Mouse (Mus musculus) heart, embryonic 12.5 days (tissue): ENCODE measurements around the gene Tln2. TPM values are rescaled to one million over a fixed set of nuclear protein-coding genes. Genes with fewer than 3 reads are reported as not detected.

Source experiments
- ATAC-seq: fragments of 200-750 bp; cut with Nextera tagmentation; 2 replicates; pipeline ENCODE4 v1.8.0; 2017; ENCODE audit warnings: moderate TSS enrichment, moderate library complexity; ENCODE audit not compliant: insufficient number of reproducible peaks, low FRiP score
- H3K27ac ChIP-seq: fragments of 300-500 bp; sonication (generic); 2 replicates; pipeline ENCODE4 v1.5.1; 2016; ENCODE audit warnings: mild to moderate bottlenecking, moderate library complexity; ENCODE audit not compliant: poor library complexity, severe bottlenecking
- H3K27me3 ChIP-seq: fragments of 300-500 bp; sonication (generic); replicated peaks from 2 replicates; pipeline ENCODE4 v1.6.1; 2016; ENCODE audit warnings: mild to moderate bottlenecking, moderate library complexity
- H3K36me3 ChIP-seq: fragments of 300-500 bp; sonication (generic); 2 replicates; pipeline ENCODE4 v1.6.1; 2016; ENCODE audit warnings: mild to moderate bottlenecking, moderate library complexity
- H3K4me1 ChIP-seq: fragments of 300-500 bp; sonication (generic); replicated peaks from 2 replicates; pipeline ENCODE4 v1.6.1; 2016; ENCODE audit warnings: mild to moderate bottlenecking
- H3K4me2 ChIP-seq: fragments of 300-500 bp; sonication (generic); 2 replicates; pipeline ENCODE4 v1.6.1; 2016; ENCODE audit warnings: mild to moderate bottlenecking, moderate library complexity
- H3K4me3 ChIP-seq: fragments of 300-500 bp; sonication (generic); 2 replicates; pipeline ENCODE4 v1.5.1; 2016; ENCODE audit warnings: mild to moderate bottlenecking
- H3K9ac ChIP-seq: fragments of 300-500 bp; sonication (generic); 2 replicates; pipeline ENCODE4 v1.6.1; 2016; ENCODE audit warnings: mild to moderate bottlenecking, moderate library complexity
- H3K9me3 ChIP-seq: fragments of 300-500 bp; sonication (generic); replicated peaks from 2 replicates; pipeline ENCODE4 v1.6.1; 2016; ENCODE audit warnings: mild to moderate bottlenecking, moderate library complexity
- WGBS: fragments of 180-500 bp; shearing (Covaris S2); methylation state at CpG from one replicate; pipeline ENCODE4 v1.1.7; 2016; 5-methylcytosine and 5-hydroxymethylcytosine counted together
- polyA plus RNA-seq: library from polyadenylated mRNA; unstranded; fragments of >200 nt; fragmentation: Nextera tagmentation; extraction: Ambion mirVana; gene quantifications from 2 replicates; pipeline ENCODE4 v1.2.1, GENCODE M21; 2016

The Tln2 gene
- polyA plus RNA-seq, 1 experiment from 2014 or later, result 57.3 TPM

DNA sequence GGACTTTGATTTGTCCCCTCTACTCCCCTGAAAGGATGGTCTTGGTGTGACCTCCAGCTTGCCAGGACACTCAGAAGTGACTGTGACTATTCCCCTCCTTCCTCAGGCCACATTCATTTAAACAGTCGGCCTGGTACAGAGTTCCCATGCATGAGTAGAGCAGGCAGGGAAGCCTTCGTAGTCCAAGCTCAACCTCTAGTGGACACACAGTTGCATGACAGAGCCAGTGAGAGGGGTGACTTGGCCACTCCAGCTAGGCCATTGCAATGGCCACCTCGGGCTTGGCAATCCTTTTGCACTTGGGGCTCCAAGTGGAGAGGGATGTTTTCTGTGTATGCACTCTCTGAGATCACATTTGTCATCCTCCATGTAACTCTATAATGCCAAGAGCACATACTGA is 285.2 kb downstream of the Tln2 start:
- peaks cover 37% of the 10 kb centered on the region for H3K36me3 ChIP-seq
- no peak for ATAC-seq

DNA sequence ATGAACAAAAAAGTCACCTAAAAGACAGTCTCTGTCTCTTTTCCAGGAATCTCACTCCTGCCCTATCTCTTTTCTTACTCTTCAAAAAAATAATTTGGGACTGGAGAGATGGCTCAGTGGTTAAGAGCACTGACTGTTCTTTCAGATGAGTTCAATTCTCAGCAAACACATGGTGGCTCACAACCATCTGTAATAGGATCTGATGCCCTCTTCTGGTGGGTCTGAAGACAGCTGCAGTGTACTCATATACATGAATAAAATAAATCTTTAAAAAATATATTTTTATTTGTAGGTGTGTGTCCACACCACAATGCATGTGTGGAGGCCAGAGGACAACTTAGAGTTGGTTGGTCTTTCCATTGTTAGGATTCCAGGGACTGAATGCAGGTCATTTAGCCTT is 286.1 kb downstream of the Tln2 start:
- Histone ChIP-seq H3K36me3 (peaks cover 37% of the 10 kb centered on the region), H3K27me3 (no peaks in the 10 kb centered on the region), H3K9ac (no peak overlapping the region), H3K27ac (no peak overlapping the region), H3K4me3 (no peak overlapping the region), H3K9me3 (no peaks in the 10 kb centered on the region), H3K4me2 (no peak overlapping the region), H3K4me1 (peaks cover 28% of the 10 kb centered on the region)
- no peak for ATAC-seq

More for the DNA sequence above, 285.2 kb downstream of the Tln2 start:
- WGBS, result 41% methylated on average over 3 of the region's 3 CpGs
- no peaks in the 10 kb centered on the region for H3K9me3 ChIP-seq
- H3K27ac ChIP-seq, result no peak overlapping the region
- no peak overlapping the region for H3K9ac ChIP-seq
- no peak overlapping the region for H3K4me3 ChIP-seq
- H3K4me1 ChIP-seq, result peaks cover 20% of the 10 kb centered on the region
- H3K27me3 ChIP-seq, result no peaks in the 10 kb centered on the region
- H3K4me2 ChIP-seq, result no peak overlapping the region

DNA sequence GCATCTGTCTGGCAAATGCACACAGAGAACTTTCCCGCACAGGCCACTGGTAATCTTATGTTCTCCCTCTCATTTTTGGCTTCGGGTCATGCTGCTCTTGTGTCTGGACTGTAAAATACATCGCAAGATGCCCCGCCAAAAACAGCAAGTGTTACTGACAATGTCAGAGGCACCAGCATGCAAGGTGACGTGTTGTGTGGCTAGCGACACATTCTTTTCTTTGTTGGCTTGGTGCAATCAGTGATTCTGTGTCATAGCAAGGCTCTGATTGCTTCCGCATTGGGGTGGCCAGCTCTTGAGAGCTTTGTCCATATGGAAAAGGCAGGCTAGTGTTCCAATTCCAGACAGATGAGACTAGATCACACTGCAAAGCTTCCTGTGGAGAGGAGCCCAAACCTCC is 288.8 kb downstream of the Tln2 start:
- H3K36me3 ChIP-seq, result peaks cover 22% of the 10 kb centered on the region
- H3K27me3 ChIP-seq, result no peaks in the 10 kb centered on the region
- no peaks in the 10 kb centered on the region for H3K9me3 ChIP-seq
- no peak overlapping the region for H3K4me3 ChIP-seq
- H3K4me1 ChIP-seq, result peaks cover 51% of the 10 kb centered on the region
- peak overlapping the region; percentile 88 for H3K27ac ChIP-seq
- H3K4me2 ChIP-seq, result no peak overlapping the region
- 33% methylated on average over 7 of the region's 7 CpGs for WGBS
- 0 out of 2 replicates have a peak, but pooled peaks have one; percentile 26 for ATAC-seq
- H3K9ac ChIP-seq, result no peak overlapping the region

DNA sequence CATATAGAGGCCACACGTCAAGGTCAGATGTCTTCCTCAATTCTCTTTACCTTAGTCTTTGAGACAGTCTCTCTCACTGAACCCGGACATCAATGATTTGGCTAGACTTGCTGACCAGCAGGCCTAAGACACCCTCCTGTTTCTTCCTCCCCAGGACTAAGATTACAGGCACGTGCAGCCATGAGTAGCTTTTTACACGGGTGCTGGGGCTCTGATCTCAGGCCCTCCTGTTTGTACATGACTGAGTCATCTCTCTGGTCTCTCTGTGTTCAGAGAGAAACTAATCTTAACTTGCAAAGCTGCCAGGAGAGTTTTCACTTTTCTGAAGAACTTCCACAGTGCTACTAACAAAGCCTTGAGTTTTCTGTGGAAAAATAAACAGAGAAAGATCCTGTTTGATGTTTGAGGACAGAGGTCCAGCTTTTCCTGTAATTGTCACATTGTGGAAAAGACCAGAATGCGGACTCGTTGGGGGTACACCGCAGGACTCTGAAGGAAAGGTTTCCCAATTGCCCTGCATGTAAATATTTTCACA is 289.4 kb downstream of the Tln2 start:
- H3K4me2 ChIP-seq, result no peak overlapping the region
- H3K27me3 ChIP-seq, result no peaks in the 10 kb centered on the region
- WGBS, result 61% methylated on average over 7 of the region's 7 CpGs
- no peaks in the 10 kb centered on the region for H3K9me3 ChIP-seq
- peaks cover 18% of the 10 kb centered on the region for H3K36me3 ChIP-seq
- H3K9ac ChIP-seq, result no peak overlapping the region
- H3K27ac ChIP-seq, result peak overlapping the region; percentile 88
- H3K4me1 ChIP-seq, result peaks cover 57% of the 10 kb centered on the region
- no peak overlapping the region for H3K4me3 ChIP-seq
- peak; percentile 48 for ATAC-seq

DNA sequence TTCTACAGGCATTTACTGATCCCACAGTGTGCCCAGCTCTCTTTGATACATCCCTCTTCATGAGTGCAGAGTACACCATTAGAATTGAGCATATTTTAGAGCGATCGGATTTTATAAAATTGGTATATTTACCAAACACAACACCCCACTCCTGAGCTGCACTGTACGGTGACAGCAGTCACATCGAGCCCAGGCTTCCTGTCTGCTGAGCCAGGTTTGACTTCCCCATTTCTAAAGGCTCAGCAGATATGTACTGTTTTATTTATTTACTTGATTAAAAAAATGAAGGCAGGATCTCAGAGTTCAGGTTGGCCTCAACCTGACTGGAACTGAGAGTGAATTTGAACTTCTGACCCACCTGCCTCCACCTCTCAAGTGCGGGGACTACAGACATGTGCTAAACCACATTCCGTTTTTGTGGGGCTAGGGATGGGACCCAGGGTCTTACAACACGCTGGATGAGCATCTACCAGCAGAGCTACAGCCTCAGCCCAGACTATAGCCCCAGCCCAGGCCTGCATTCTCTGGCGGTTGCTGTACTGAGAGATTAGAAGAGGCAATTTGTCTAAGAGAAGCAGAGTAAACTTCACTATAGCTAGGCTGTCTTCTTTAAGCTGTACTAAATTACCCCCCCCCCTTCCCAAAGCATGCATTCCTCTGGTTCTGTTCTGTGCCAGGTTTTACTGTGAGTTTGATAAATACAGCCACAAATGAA is 292.1 kb downstream of the Tln2 start:
- no peak overlapping the region for H3K9ac ChIP-seq

DNA sequence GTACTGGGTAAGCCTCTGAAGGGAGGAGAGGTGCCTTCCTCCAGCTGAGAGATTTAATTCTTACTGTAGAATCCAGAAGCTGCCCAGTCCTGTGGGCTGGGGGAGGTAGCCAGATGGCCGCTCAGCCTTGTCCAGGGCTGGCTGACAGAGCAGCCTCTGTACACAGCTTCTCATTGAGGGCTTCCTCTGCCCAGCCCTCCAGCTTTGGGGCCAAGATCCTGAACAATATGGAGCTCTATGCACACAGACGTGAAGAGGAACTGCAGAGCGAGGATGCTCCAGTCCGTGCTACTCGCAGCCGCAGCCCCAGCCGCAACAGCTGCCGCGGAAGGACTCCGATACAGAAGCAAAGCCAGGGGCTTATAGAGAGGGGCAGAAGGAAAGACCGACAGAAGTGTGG is 294.0 kb downstream of the Tln2 start:
- Histone ChIP-seq H3K9ac (no peak overlapping the region), H3K4me1 (peaks cover 82% of the 10 kb centered on the region), H3K4me2 (no peak overlapping the region), H3K27me3 (no peaks in the 10 kb centered on the region), H3K27ac (peak overlapping the region; percentile 45; the same call in 1 of the 2 replicates), H3K36me3 (peaks cover 18% of the 10 kb centered on the region; the same call in 1 of the 2 replicates), H3K9me3 (no peaks in the 10 kb centered on the region), H3K4me3 (no peak overlapping the region)
- WGBS, result 79% methylated on average over 11 of the region's 11 CpGs
- ATAC-seq, result no peak

More for the DNA sequence above, 292.1 kb downstream of the Tln2 start:
- 74% methylated on average over 8 of the region's 8 CpGs for WGBS
- Histone ChIP-seq H3K27ac (no peak overlapping the region), H3K36me3 (peaks cover 16% of the 10 kb centered on the region), H3K4me2 (no peak overlapping the region), H3K27me3 (no peaks in the 10 kb centered on the region), H3K4me1 (peaks cover 73% of the 10 kb centered on the region), H3K9me3 (no peaks in the 10 kb centered on the region), H3K4me3 (no peak overlapping the region)
- no peak for ATAC-seq

DNA sequence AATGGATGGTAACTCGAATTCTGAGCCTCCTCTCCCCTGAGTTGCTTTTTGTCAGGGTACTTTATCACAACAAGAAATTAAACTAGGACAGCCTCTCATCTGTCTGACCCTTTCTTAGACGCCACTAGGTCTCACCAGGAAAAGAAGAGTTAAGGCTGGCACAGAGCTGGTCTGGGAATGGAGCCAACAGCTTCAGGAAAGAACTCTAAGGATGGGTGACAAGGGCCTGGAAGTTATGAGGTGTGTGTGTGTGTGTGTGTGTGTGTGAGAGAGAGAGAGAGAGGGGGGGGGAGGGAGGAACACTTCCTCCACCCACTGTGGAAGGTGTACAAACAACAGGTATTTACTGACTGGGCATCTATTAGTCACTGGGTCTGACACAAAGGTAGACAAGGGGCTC is 294.6 kb downstream of the Tln2 start:
- peak overlapping the region; percentile 45 for H3K27ac ChIP-seq
- peaks cover 78% of the 10 kb centered on the region for H3K4me1 ChIP-seq
- H3K27me3 ChIP-seq, result no peaks in the 10 kb centered on the region
- H3K36me3 ChIP-seq, result peaks cover 15% of the 10 kb centered on the region; the same call in 1 of the 2 replicates
- H3K4me2 ChIP-seq, result no peak overlapping the region
- ATAC-seq, result peak; percentile 60; the same call in 1 of the 2 replicates
- H3K4me3 ChIP-seq, result no peak overlapping the region
- WGBS, result 34% methylated on average over 2 of the region's 2 CpGs
- no peaks in the 10 kb centered on the region for H3K9me3 ChIP-seq
- H3K9ac ChIP-seq, result no peak overlapping the region

DNA sequence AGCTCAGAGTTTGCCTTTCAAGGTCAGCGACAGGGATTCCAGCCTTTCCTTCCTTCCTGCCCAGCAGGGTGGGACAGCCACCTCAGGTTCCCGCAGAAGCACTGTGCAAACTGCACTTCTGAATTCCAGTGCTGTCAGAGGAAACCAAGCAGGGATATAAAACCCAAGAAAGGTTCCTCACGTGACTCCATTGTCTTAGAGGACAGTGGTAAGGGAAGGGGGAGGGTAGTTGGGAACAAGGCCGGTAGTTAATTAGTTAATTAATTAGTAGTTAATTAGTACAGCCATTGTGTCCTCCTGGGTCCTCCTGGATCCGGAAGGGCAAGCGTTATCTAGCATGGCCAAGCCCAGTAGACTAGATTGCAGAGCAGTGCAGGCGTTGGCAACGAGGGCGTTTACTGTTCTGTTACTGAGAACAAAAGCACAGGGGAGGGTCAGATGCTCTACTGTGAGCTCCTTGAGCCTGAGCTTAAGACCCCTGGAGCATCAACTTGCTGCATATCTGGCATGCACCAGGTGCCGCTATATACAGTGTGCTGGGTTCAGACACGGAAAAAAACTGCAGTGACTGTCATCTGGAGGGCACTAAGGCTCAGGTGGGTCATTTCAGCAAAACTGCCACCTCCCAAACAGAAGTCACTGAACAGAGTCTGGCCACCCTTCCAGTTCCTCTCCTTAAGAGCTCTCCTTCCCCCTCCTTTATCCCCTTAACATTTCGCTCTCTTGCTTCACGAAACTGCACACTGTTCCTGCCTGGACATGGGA is 298.5 kb downstream of the Tln2 start:
- peak; percentile 41 for ATAC-seq
- WGBS, result 36% methylated on average over 13 of the region's 13 CpGs
- Histone ChIP-seq H3K4me3 (no peak overlapping the region), H3K4me1 (peaks cover 47% of the 10 kb centered on the region), H3K9me3 (no peaks in the 10 kb centered on the region), H3K4me2 (peak overlapping the region; percentile 7), H3K27me3 (no peaks in the 10 kb centered on the region), H3K36me3 (peaks cover 39% of the 10 kb centered on the region), H3K27ac (peak overlapping the region; percentile 45), H3K9ac (no peak overlapping the region)

DNA sequence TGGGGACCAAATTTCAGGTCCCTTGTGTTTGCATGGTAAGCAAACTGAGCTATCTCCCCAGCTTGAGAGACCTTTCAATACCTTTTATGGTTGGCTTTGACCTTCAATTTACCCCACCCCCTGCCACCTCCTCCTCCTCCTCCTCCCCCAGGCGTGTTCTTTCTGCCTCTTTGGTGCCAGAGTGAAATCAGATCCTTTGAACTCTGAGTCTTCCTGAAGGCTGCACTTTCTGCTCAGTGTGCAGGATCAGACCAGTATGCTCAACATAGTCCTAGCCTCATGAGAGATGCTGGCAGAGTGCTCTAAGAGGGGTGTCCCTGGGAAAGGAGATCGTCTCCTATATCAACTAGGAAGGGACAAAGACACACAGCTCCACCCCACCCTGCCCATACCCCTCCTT is 309.4 kb downstream of the Tln2 start:
- Histone ChIP-seq H3K9ac (no peak overlapping the region), H3K4me1 (peaks cover 40% of the 10 kb centered on the region), H3K27me3 (no peaks in the 10 kb centered on the region), H3K4me3 (no peak overlapping the region), H3K4me2 (no peak overlapping the region), H3K27ac (peak overlapping the region; percentile 61), H3K36me3 (peaks cover 38% of the 10 kb centered on the region), H3K9me3 (0 out of 2 replicates have a peak, but pooled peaks cover 2% of the 10 kb centered on the region)
- WGBS, result 37% methylated on average over 2 of the region's 2 CpGs
- peak; percentile 36; the same call in 1 of the 2 replicates for ATAC-seq

DNA sequence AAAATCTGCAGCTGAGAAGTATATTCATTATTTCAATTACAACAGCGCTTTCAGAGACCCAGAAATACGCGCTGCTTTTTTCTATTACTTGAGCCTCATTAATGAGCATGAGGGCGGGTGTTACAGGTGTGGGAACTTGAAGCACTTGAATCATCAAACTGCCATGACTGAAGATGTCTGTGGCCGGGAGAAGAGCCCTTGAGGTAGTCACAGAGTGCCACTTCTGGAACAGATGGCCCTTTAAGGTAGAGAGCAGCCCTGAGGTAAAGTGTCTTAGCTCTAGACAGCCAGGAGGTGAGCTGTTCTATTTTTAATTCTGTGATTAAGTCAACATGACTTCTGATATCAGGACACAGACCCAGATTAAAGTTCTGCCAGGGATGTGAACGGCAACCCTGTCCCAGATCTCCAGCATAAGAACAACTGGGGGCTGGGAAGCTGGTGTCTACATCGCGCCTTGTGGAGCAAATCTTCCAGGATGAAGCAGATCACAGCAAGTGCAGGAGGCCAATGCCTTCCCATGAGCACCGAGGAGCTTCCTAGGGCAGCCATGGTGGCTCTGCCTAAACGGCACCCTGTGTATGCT is 312.0 kb downstream of the Tln2 start:
- H3K9me3 ChIP-seq, result 0 out of 2 replicates have a peak, but pooled peaks cover 2% of the 10 kb centered on the region
- no peak for ATAC-seq
- no peaks in the 10 kb centered on the region for H3K27me3 ChIP-seq
- no peak overlapping the region for H3K9ac ChIP-seq
- no peak overlapping the region for H3K4me3 ChIP-seq
- H3K27ac ChIP-seq, result no peak overlapping the region
- 75% methylated on average over 10 of the region's 10 CpGs for WGBS
- no peak overlapping the region for H3K4me2 ChIP-seq
- peaks cover 38% of the 10 kb centered on the region for H3K4me1 ChIP-seq
- peaks cover 25% of the 10 kb centered on the region for H3K36me3 ChIP-seq

DNA sequence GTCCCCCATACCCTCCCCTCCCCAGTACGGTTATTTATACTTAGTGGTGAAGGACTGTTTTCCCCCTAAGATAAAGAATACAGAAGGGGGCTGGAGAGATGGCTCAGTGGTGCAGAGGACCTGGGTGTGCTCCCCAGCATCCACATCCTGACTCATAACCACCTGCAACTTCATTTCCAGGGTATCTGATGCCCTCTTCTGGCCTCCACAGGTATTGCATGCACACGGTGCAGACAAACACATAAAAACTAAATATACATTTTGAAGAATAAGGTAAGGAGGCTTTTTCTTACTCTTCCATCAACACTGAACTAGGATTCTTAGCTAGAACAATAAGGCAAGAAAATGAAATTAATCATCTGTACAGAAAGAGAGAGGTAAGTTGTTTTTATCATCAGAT is 314.2 kb downstream of the Tln2 start:
- no peak overlapping the region for H3K27ac ChIP-seq
- peaks cover 16% of the 10 kb centered on the region for H3K4me1 ChIP-seq
- 0 out of 2 replicates have a peak, but pooled peaks cover 2% of the 10 kb centered on the region for H3K9me3 ChIP-seq
- no peak overlapping the region for H3K4me3 ChIP-seq
- no peak for ATAC-seq
- no peaks in the 10 kb centered on the region for H3K27me3 ChIP-seq
- H3K36me3 ChIP-seq, result peaks cover 45% of the 10 kb centered on the region
- no peak overlapping the region for H3K4me2 ChIP-seq
- no peak overlapping the region for H3K9ac ChIP-seq
- WGBS, result 92% methylated on average over 2 of the region's 2 CpGs
